Mouse (Mus musculus) midbrain, embryonic 14.5 days (tissue): ENCODE measurements around the gene Sec24d. TPM values are rescaled to one million over a fixed set of nuclear protein-coding genes. Genes with fewer than 3 reads are reported as not detected.

Experiments used
- ATAC-seq: fragments of 200-750 bp; cut with Nextera tagmentation; 2 replicates; pipeline ENCODE4 v1.8.0; 2017; ENCODE audit warnings: moderate number of reproducible peaks, moderate library complexity; ENCODE audit not compliant: low FRiP score, low TSS enrichment
- DNase-seq: peaks from one replicate; pipeline ENCODE4 v3.0.0-alpha.2; 2015
- H3K27ac ChIP-seq: fragments of 300-500 bp; sonication (generic); replicated peaks from 2 replicates; pipeline ENCODE4 v1.5.1; 2014; ENCODE audit warnings: mild to moderate bottlenecking, low read depth, low read length, moderate library complexity
- H3K27me3 ChIP-seq: fragments of 300-500 bp; sonication (generic); 2 replicates; pipeline ENCODE4 v1.6.1; 2014; ENCODE audit warnings: low read length, control low read depth, mixed read lengths; ENCODE audit not compliant: control insufficient read depth, insufficient read depth
- H3K36me3 ChIP-seq: fragments of 300-500 bp; sonication (generic); 2 replicates; pipeline ENCODE4 v1.6.1; 2014; ENCODE audit warnings: low read length, control low read depth; ENCODE audit not compliant: control insufficient read depth, insufficient read depth
- H3K4me1 ChIP-seq: fragments of 300-500 bp; sonication (generic); 2 replicates; pipeline ENCODE4 v1.6.1; 2014; ENCODE audit warnings: mild to moderate bottlenecking, antibody characterized with exemption, low read length, control low read depth; ENCODE audit not compliant: control insufficient read depth, insufficient read depth
- H3K4me2 ChIP-seq: fragments of 300-500 bp; sonication (generic); 2 replicates; pipeline ENCODE4 v1.6.1; 2014; ENCODE audit warnings: mild to moderate bottlenecking, low read length, moderate library complexity
- H3K4me3 ChIP-seq: fragments of 300-500 bp; sonication (generic); replicated peaks from 2 replicates; pipeline ENCODE4 v1.5.1; 2014; ENCODE audit warnings: low read depth, low read length
- H3K9ac ChIP-seq: fragments of 300-500 bp; sonication (generic); replicated peaks from 2 replicates; pipeline ENCODE4 v1.6.1; 2014; ENCODE audit warnings: mild to moderate bottlenecking, low read length, moderate library complexity
- H3K9me3 ChIP-seq: fragments of 300-500 bp; sonication (generic); 2 replicates; pipeline ENCODE4 v1.6.1; 2016; ENCODE audit warnings: low read length, control low read depth, mixed read lengths; ENCODE audit not compliant: control insufficient read depth
- WGBS: fragments of 180-500 bp; shearing (Covaris S2); extraction: QIAGEN DNeasy Blood & Tissue Kit; methylation state at CpG from one replicate; pipeline ENCODE4 v1.1.7; 2014; 5-methylcytosine and 5-hydroxymethylcytosine counted together
- polyA plus RNA-seq: library from polyadenylated mRNA; unstranded; fragments of >200 nt; fragmentation: Nextera tagmentation; extraction: Ambion mirVana; gene quantifications from 2 replicates; pipeline ENCODE4 v1.2.1, GENCODE M21; 2014

Sec24d gene
- polyA plus RNA-seq, 1 experiment from 2014 or later = 12.0 TPM

GRCm38 (mm10) chr3:123337853-123338252, 70.6 kb downstream of the Sec24d start:
- DNase-seq = no peak
- no peaks in the 10 kb centered on the region for H3K27me3 ChIP-seq
- ATAC-seq = no peak
- no peaks in the 10 kb centered on the region for H3K4me1 ChIP-seq
- WGBS = 81% methylated on average over 6 of the region's 6 CpGs
- H3K9ac ChIP-seq = no peak overlapping the region
- no peak overlapping the region for H3K4me3 ChIP-seq
- no peak overlapping the region for H3K27ac ChIP-seq
- H3K9me3 ChIP-seq = no peaks in the 10 kb centered on the region
- H3K36me3 ChIP-seq = no peaks in the 10 kb centered on the region
- H3K4me2 ChIP-seq = no peak overlapping the region

GRCm38 (mm10) chr3:123338666-123339195, 71.5 kb downstream of the Sec24d start:
- 76% methylated on average over 12 of the region's 12 CpGs for WGBS
- H3K4me2 ChIP-seq = no peak overlapping the region
- no peak for DNase-seq

GRCm38 (mm10) chr3:123341049-123341448, 73.8 kb downstream of the Sec24d start:
- H3K27ac ChIP-seq = no peak overlapping the region
- no peaks in the 10 kb centered on the region for H3K9me3 ChIP-seq
- no peak overlapping the region for H3K4me3 ChIP-seq
- no peaks in the 10 kb centered on the region for H3K27me3 ChIP-seq
- WGBS = 74% methylated on average over 2 of the region's 2 CpGs
- H3K9ac ChIP-seq = no peak overlapping the region
- no peak overlapping the region for H3K4me2 ChIP-seq
- ATAC-seq (peak; percentile 55; the same call in 1 of the 2 replicates), DNase-seq (no peak)
- no peaks in the 10 kb centered on the region for H3K36me3 ChIP-seq
- no peaks in the 10 kb centered on the region for H3K4me1 ChIP-seq

More at GRCm38 (mm10) chr3:123338666-123339195, 71.5 kb downstream of the Sec24d start:
- H3K4me3 ChIP-seq = no peak overlapping the region
- H3K27me3 ChIP-seq = no peaks in the 10 kb centered on the region
- no peaks in the 10 kb centered on the region for H3K36me3 ChIP-seq
- no peak overlapping the region for H3K9ac ChIP-seq
- no peak for ATAC-seq
- H3K27ac ChIP-seq = no peak overlapping the region
- H3K4me1 ChIP-seq = no peaks in the 10 kb centered on the region
- H3K9me3 ChIP-seq = no peaks in the 10 kb centered on the region

GRCm38 (mm10) chr3:123343690-123344089, 76.4 kb downstream of the Sec24d start:
- Histone ChIP-seq H3K4me2 (no peak overlapping the region), H3K27ac (no peak overlapping the region), H3K36me3 (no peaks in the 10 kb centered on the region), H3K4me3 (no peak overlapping the region), H3K9ac (no peak overlapping the region), H3K4me1 (no peaks in the 10 kb centered on the region), H3K27me3 (no peaks in the 10 kb centered on the region), H3K9me3 (no peaks in the 10 kb centered on the region)
- 89% methylated on average over 6 of the region's 6 CpGs for WGBS
- ATAC-seq (no peak), DNase-seq (no peak)

GRCm38 (mm10) chr3:123348080-123348802, 81.0 kb downstream of the Sec24d start:
- 94% methylated on average over 12 of the region's 12 CpGs for WGBS
- no peak overlapping the region for H3K4me2 ChIP-seq
- H3K27ac ChIP-seq = no peak overlapping the region
- H3K27me3 ChIP-seq = no peaks in the 10 kb centered on the region
- no peaks in the 10 kb centered on the region for H3K4me1 ChIP-seq
- ATAC-seq = no peak
- no peak overlapping the region for H3K9ac ChIP-seq
- no peak for DNase-seq
- H3K4me3 ChIP-seq = no peak overlapping the region
- H3K36me3 ChIP-seq = no peaks in the 10 kb centered on the region
- H3K9me3 ChIP-seq = no peaks in the 10 kb centered on the region

GRCm38 (mm10) chr3:123350602-123351001, 83.3 kb downstream of the Sec24d start:
- Histone ChIP-seq H3K4me3 (no peak overlapping the region), H3K9ac (no peak overlapping the region), H3K4me2 (no peak overlapping the region), H3K27me3 (no peaks in the 10 kb centered on the region), H3K9me3 (no peaks in the 10 kb centered on the region), H3K36me3 (no peaks in the 10 kb centered on the region), H3K27ac (no peak overlapping the region), H3K4me1 (no peaks in the 10 kb centered on the region)
- DNase-seq (no peak), ATAC-seq (no peak)
- WGBS = 89% methylated on average over 8 of the region's 8 CpGs

- H3K4me3 ChIP-seq = no peak overlapping the region
- H3K27ac ChIP-seq = no peak overlapping the region
- no peak overlapping the region for H3K4me2 ChIP-seq
- no peaks in the 10 kb centered on the region for H3K27me3 ChIP-seq
- H3K36me3 ChIP-seq = no peaks in the 10 kb centered on the region
- no peaks in the 10 kb centered on the region for H3K4me1 ChIP-seq
- WGBS = 84% methylated on average over 2 of the region's 2 CpGs
- DNase-seq (no peak), ATAC-seq (no peak)
- no peak overlapping the region for H3K9ac ChIP-seq
- no peaks in the 10 kb centered on the region for H3K9me3 ChIP-seq
These were observed 84.3 kb downstream of the Sec24d start for GRCm38 (mm10) chr3:123351519-123351918.

GRCm38 (mm10) chr3:123353183-123353582, 85.9 kb downstream of the Sec24d start:
- no peak overlapping the region for H3K27ac ChIP-seq
- ATAC-seq = no peak; the same call in 1 of the 2 replicates
- no peaks in the 10 kb centered on the region for H3K36me3 ChIP-seq
- H3K4me1 ChIP-seq = no peaks in the 10 kb centered on the region
- no peaks in the 10 kb centered on the region for H3K27me3 ChIP-seq
- no peak overlapping the region for H3K4me2 ChIP-seq
- peak; percentile 88 for DNase-seq
- no peak overlapping the region for H3K4me3 ChIP-seq
- H3K9me3 ChIP-seq = no peaks in the 10 kb centered on the region
- H3K9ac ChIP-seq = no peak overlapping the region
- WGBS = 65% methylated on average over 6 of the region's 6 CpGs

- 89% methylated on average over 12 of the region's 12 CpGs for WGBS
- Histone ChIP-seq H3K27ac (no peak overlapping the region), H3K27me3 (no peaks in the 10 kb centered on the region), H3K4me1 (no peaks in the 10 kb centered on the region), H3K9ac (no peak overlapping the region), H3K4me2 (no peak overlapping the region), H3K4me3 (no peak overlapping the region), H3K36me3 (no peaks in the 10 kb centered on the region), H3K9me3 (no peaks in the 10 kb centered on the region)
- DNase-seq = no peak
- no peak for ATAC-seq
These were observed 86.4 kb downstream of the Sec24d start for GRCm38 (mm10) chr3:123353661-123354060.
